Mouse (Mus musculus) kidney, postnatal 0 days (tissue): Measurements from ENCODE around the gene H6pd. TPM values are rescaled to one million over a fixed set of nuclear protein-coding genes. Genes with fewer than 3 reads are reported as not detected.

ENCODE experiments used
- ATAC-seq: fragments of 200-750 bp; cut with Nextera tagmentation; replicated peaks from 2 replicates; pipeline ENCODE4 v1.8.0; 2017; ENCODE audit warnings: low read depth, moderate number of reproducible peaks, moderate TSS enrichment, moderate library complexity; ENCODE audit not compliant: low FRiP score
- DNase-seq: peaks from one replicate; pipeline ENCODE4 v3.0.0-alpha.2; 2016; ENCODE audit warnings: low spot score
- H3K27ac ChIP-seq: fragments of 300-500 bp; sonication (generic); 2 replicates; pipeline ENCODE4 v1.5.1; 2014; ENCODE audit warnings: mild to moderate bottlenecking
- H3K27me3 ChIP-seq: fragments of 300-500 bp; sonication (generic); 2 replicates; pipeline ENCODE4 v1.6.1; 2014; ENCODE audit warnings: low read length, mixed read lengths; ENCODE audit not compliant: insufficient read depth
- H3K36me3 ChIP-seq: fragments of 300-500 bp; sonication (generic); 2 replicates; pipeline ENCODE4 v1.6.1; 2014; ENCODE audit warnings: low read length, mixed read lengths; ENCODE audit not compliant: insufficient read depth
- H3K4me1 ChIP-seq: fragments of 300-500 bp; sonication (generic); replicated peaks from 2 replicates; pipeline ENCODE4 v1.6.1; 2014; ENCODE audit warnings: antibody characterized with exemption, low read length, mixed read lengths; ENCODE audit not compliant: insufficient read depth
- H3K4me2 ChIP-seq: fragments of 300-500 bp; sonication (generic); 2 replicates; pipeline ENCODE4 v1.6.1; 2014; ENCODE audit warnings: mild to moderate bottlenecking, low read length, moderate library complexity, mixed read lengths
- H3K4me3 ChIP-seq: fragments of 300-500 bp; sonication (generic); replicated peaks from 2 replicates; pipeline ENCODE4 v1.5.1; 2014; ENCODE audit warnings: low read depth, low read length
- H3K9ac ChIP-seq: fragments of 300-500 bp; sonication (generic); 2 replicates; pipeline ENCODE4 v1.6.1; 2014; ENCODE audit warnings: low read depth, low read length
- H3K9me3 ChIP-seq: fragments of 300-500 bp; sonication (generic); replicated peaks from 2 replicates; pipeline ENCODE4 v1.6.1; 2016; ENCODE audit warnings: low read length, inconsistent platforms, mixed read lengths
- CTCF ChIP-seq: IDR thresholded peaks from 2 replicates; pipeline ENCODE4 v1.5.1; 2016; ENCODE audit warnings: antibody characterized with exemption, low read depth, mild to moderate bottlenecking, moderate library complexity
- WGBS: fragments of 180-500 bp; shearing (Covaris S2); extraction: QIAGEN DNeasy Blood & Tissue Kit; methylation state at CpG from one replicate; pipeline ENCODE4 v1.1.7; 2014; 5-methylcytosine and 5-hydroxymethylcytosine counted together
- polyA plus RNA-seq: library from polyadenylated mRNA; unstranded; fragments of >200 nt; fragmentation: Nextera tagmentation; extraction: Ambion mirVana; gene quantifications from 2 replicates; pipeline ENCODE4 v1.2.1, GENCODE M21; 2015

The H6pd gene
- polyA plus RNA-seq, 1 experiment from 2014 or later = 27.8 TPM

DNA sequence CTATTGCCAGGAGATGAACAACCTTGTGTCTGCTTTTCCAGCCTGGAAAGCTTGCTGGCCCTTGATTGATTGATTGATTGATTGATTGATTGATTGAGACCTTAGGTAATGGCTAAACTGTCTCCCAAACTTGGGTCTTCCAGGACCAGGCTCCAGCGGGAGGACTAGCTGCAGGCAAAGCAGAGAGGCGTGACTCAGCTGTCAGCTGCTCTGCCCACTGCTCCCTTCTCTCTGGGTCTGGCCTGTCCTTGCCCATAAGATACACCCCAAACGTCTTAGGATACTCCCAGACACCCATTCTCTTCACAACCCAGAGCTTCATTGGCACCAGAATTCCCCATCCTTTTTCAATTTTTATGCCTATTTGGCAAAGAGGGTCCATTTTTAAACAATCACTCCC lies 78.1 kb downstream of the H6pd start:
- Histone ChIP-seq H3K4me2 (no peak overlapping the region), H3K9me3 (no peaks in the 10 kb centered on the region), H3K4me1 (0 out of 2 replicates have a peak, but pooled peaks cover 3% of the 10 kb centered on the region), H3K36me3 (no peaks in the 10 kb centered on the region), H3K9ac (no peak overlapping the region), H3K4me3 (no peak overlapping the region), H3K27me3 (no peaks in the 10 kb centered on the region), H3K27ac (no peak overlapping the region)
- DNase-seq = no peak
- WGBS = 52% methylated on average over 3 of the region's 3 CpGs
- ATAC-seq = no peak
- TF ChIP-seq CTCF = no peak

Other genes with a start within 250 kb of the H6pd start
- 15.1 and 15.2 TPM in 2 replicates for gene Slc25a33, start 234.7 kb downstream of the H6pd start, polyA plus RNA-seq
- 10.7 and 11.6 TPM in 2 replicates for gene Spsb1, start 54.0 kb downstream of the H6pd start, polyA plus RNA-seq
- gene Gpr157, start 78.3 kb upstream of the H6pd start, polyA plus RNA-seq = 0.18 and 0.28 TPM in 2 replicates
- 8.1 and 9.3 TPM in 2 replicates for gene Slc2a5, start 110.3 kb upstream of the H6pd start, polyA plus RNA-seq
- not detected in 2 replicates for gene Slc2a7, start 139.9 kb upstream of the H6pd start, polyA plus RNA-seq
- not detected in 2 replicates for gene Car6, start 192.3 kb upstream of the H6pd start, polyA plus RNA-seq
- gene Eno1, start 227.7 kb upstream of the H6pd start, polyA plus RNA-seq = 1,062 and 1,157 TPM in 2 replicates